Mouse (Mus musculus) kidney, embryonic 16.5 days (tissue): Measurements from ENCODE around the gene Lrrc55. TPM values are rescaled to one million over a fixed set of nuclear protein-coding genes. Genes with fewer than 3 reads are reported as not detected.
"Not testable (repeated sequence)": the region's sequence is repeated elsewhere in the genome, so short reads cannot be mapped to it uniquely, and the experiment has no call there.

Experiments used
- ATAC-seq: fragments of 200-750 bp; cut with Nextera tagmentation; 2 replicates; pipeline ENCODE4 v1.8.0; 2017; ENCODE audit warnings: moderate TSS enrichment; ENCODE audit not compliant: low FRiP score, low TSS enrichment
- H3K27ac ChIP-seq: fragments of 300-500 bp; sonication (generic); 2 replicates; pipeline ENCODE4 v1.5.1; 2014; ENCODE audit warnings: low read length
- H3K27me3 ChIP-seq: fragments of 300-500 bp; sonication (generic); 2 replicates; pipeline ENCODE4 v1.6.1; 2014; ENCODE audit warnings: low read length, control low read depth, mixed read lengths; ENCODE audit not compliant: insufficient read depth
- H3K36me3 ChIP-seq: fragments of 300-500 bp; sonication (generic); 2 replicates; pipeline ENCODE4 v1.6.1; 2014; ENCODE audit warnings: low read length, control low read depth, mixed read lengths; ENCODE audit not compliant: insufficient read depth
- H3K4me1 ChIP-seq: fragments of 300-500 bp; sonication (generic); 2 replicates; pipeline ENCODE4 v1.6.1; 2014; ENCODE audit warnings: low read length, control low read depth, mixed read lengths; ENCODE audit not compliant: insufficient read depth
- H3K4me2 ChIP-seq: fragments of 300-500 bp; sonication (generic); replicated peaks from 2 replicates; pipeline ENCODE4 v1.6.1; 2014; ENCODE audit warnings: low read depth, low read length
- H3K4me3 ChIP-seq: fragments of 300-500 bp; sonication (generic); 2 replicates; pipeline ENCODE4 v1.5.1; 2014; ENCODE audit warnings: mild to moderate bottlenecking, low read length
- H3K9ac ChIP-seq: fragments of 300-500 bp; sonication (generic); replicated peaks from 2 replicates; pipeline ENCODE4 v1.6.1; 2014; ENCODE audit warnings: low read length
- H3K9me3 ChIP-seq: fragments of 300-500 bp; sonication (generic); 2 replicates; pipeline ENCODE4 v1.6.1; 2016; ENCODE audit warnings: low read length, control low read depth
- WGBS: fragments of 180-500 bp; shearing (Covaris S2); extraction: QIAGEN DNeasy Blood & Tissue Kit; methylation state at CpG from one replicate; pipeline ENCODE4 v1.1.7; 2014; 5-methylcytosine and 5-hydroxymethylcytosine counted together
- polyA plus RNA-seq: library from polyadenylated mRNA; unstranded; fragments of >200 nt; fragmentation: Nextera tagmentation; extraction: Ambion mirVana; gene quantifications from 2 replicates; pipeline ENCODE4 v1.2.1, GENCODE M21; 2015

The Lrrc55 gene
- 0.68 and 0.80 TPM in 2 replicates for polyA plus RNA-seq

GRCm38 (mm10) chr2:85196901-85197300 is at the start of gene Lrrc55:
Gene Lrrc55 (minus strand): TSS chr2:85197197.
- WGBS, result 95% methylated on average over 1 of the region's 1 CpGs
- H3K9ac ChIP-seq, result no peak within 1 kb of the TSS

GRCm38 (mm10) chr2:85246506-85247082 is 49.6 kb upstream of the Lrrc55 start:
- Histone ChIP-seq H3K27me3 (no peaks in the 10 kb centered on the region), H3K27ac (no peak overlapping the region), H3K36me3 (no peaks in the 10 kb centered on the region), H3K4me3 (no peak overlapping the region), H3K9me3 (no peaks in the 10 kb centered on the region), H3K4me2 (no peak overlapping the region), H3K4me1 (no peaks in the 10 kb centered on the region), H3K9ac (no peak overlapping the region)
- peak; percentile 71 for ATAC-seq
- WGBS, result 2% methylated on average over 4 of the region's 4 CpGs

More at GRCm38 (mm10) chr2:85196901-85197300, at the start of gene Lrrc55:
- Histone ChIP-seq H3K9me3 (no peaks in the 10 kb centered on the region), H3K4me2 (peak within 1 kb of the TSS; percentile 40), H3K27me3 (peaks cover 7% of the 10 kb centered on the region; the same call in 1 of the 2 replicates), H3K27ac (no peak within 1 kb of the TSS), H3K4me1 (0 out of 2 replicates have a peak, but pooled peaks cover 4% of the 10 kb centered on the region), H3K4me3 (no peak within 1 kb of the TSS; the same call in 1 of the 2 replicates), H3K36me3 (no peaks in the 10 kb centered on the region)
- no peak for ATAC-seq

GRCm38 (mm10) chr2:85245737-85246136 is 48.7 kb upstream of the Lrrc55 start:
- WGBS, result 69% methylated on average over 5 of the region's 5 CpGs
- Histone ChIP-seq H3K4me2 (no peak overlapping the region), H3K9ac (no peak overlapping the region), H3K4me3 (no peak overlapping the region), H3K27me3 (no peaks in the 10 kb centered on the region), H3K36me3 (no peaks in the 10 kb centered on the region), H3K9me3 (no peaks in the 10 kb centered on the region), H3K4me1 (no peaks in the 10 kb centered on the region), H3K27ac (no peak overlapping the region)
- ATAC-seq, result no peak

- WGBS, result 17% methylated on average over 4 of the region's 4 CpGs
Measured at GRCm38 (mm10) chr2:85238068-85238667, 41.2 kb upstream of the Lrrc55 start.

GRCm38 (mm10) chr2:85237231-85237630 is 40.2 kb upstream of the Lrrc55 start:
- ATAC-seq, H3K27ac ChIP-seq, H3K4me1 ChIP-seq, H3K4me3 ChIP-seq, H3K36me3 ChIP-seq, H3K9me3 ChIP-seq, H3K9ac ChIP-seq, H3K27me3 ChIP-seq, H3K4me2 ChIP-seq: not testable (repeated sequence)
- WGBS, result 95% methylated on average over 2 of the region's 2 CpGs

More at GRCm38 (mm10) chr2:85238068-85238667, 41.2 kb upstream of the Lrrc55 start:
- Histone ChIP-seq H3K4me2 (no peak overlapping the region), H3K27me3 (no peaks in the 10 kb centered on the region), H3K9me3 (no peaks in the 10 kb centered on the region), H3K4me3 (no peak overlapping the region), H3K9ac (no peak overlapping the region), H3K4me1 (no peaks in the 10 kb centered on the region), H3K36me3 (no peaks in the 10 kb centered on the region), H3K27ac (no peak overlapping the region)
- no peak for ATAC-seq

GRCm38 (mm10) chr2:85230771-85231511 is 33.9 kb upstream of the Lrrc55 start:
- ATAC-seq, result no peak
- H3K4me1 ChIP-seq, result no peaks in the 10 kb centered on the region
- no peak overlapping the region for H3K27ac ChIP-seq
- 60% methylated on average over 4 of the region's 4 CpGs for WGBS
- H3K36me3 ChIP-seq, result no peaks in the 10 kb centered on the region
- no peaks in the 10 kb centered on the region for H3K9me3 ChIP-seq
- no peaks in the 10 kb centered on the region for H3K27me3 ChIP-seq
- no peak overlapping the region for H3K4me3 ChIP-seq
- H3K4me2 ChIP-seq, result no peak overlapping the region
- no peak overlapping the region for H3K9ac ChIP-seq

GRCm38 (mm10) chr2:85229606-85230005 is 32.6 kb upstream of the Lrrc55 start:
- Histone ChIP-seq H3K27ac (no peak overlapping the region), H3K9ac (no peak overlapping the region), H3K4me3 (no peak overlapping the region), H3K4me2 (no peak overlapping the region), H3K36me3 (no peaks in the 10 kb centered on the region), H3K9me3 (no peaks in the 10 kb centered on the region), H3K4me1 (no peaks in the 10 kb centered on the region), H3K27me3 (no peaks in the 10 kb centered on the region)
- 74% methylated on average over 3 of the region's 3 CpGs for WGBS
- no peak for ATAC-seq

- no peak for ATAC-seq
- WGBS, result 71% methylated on average over 3 of the region's 3 CpGs
- no peak overlapping the region for H3K4me2 ChIP-seq
- no peak overlapping the region for H3K4me3 ChIP-seq
- H3K4me1 ChIP-seq, result no peaks in the 10 kb centered on the region
- H3K9me3 ChIP-seq, result no peaks in the 10 kb centered on the region
- H3K27me3 ChIP-seq, result no peaks in the 10 kb centered on the region
- H3K27ac ChIP-seq, result no peak overlapping the region
- H3K9ac ChIP-seq, result no peak overlapping the region
- no peaks in the 10 kb centered on the region for H3K36me3 ChIP-seq
Measured at GRCm38 (mm10) chr2:85227816-85228335, 30.9 kb upstream of the Lrrc55 start.

GRCm38 (mm10) chr2:85224221-85225179 is 27.5 kb upstream of the Lrrc55 start:
- WGBS, result 50% methylated on average over 17 of the region's 17 CpGs
- Histone ChIP-seq H3K4me2 (peak overlapping the region; percentile 12; the same call in 1 of the 2 replicates), H3K9ac (no peak overlapping the region), H3K9me3 (no peaks in the 10 kb centered on the region), H3K4me3 (no peak overlapping the region), H3K27me3 (no peaks in the 10 kb centered on the region), H3K27ac (no peak overlapping the region), H3K4me1 (no peaks in the 10 kb centered on the region), H3K36me3 (no peaks in the 10 kb centered on the region)
- ATAC-seq, result peak; percentile 80
